Mouse (Mus musculus) c-Kit-positive CD71-negative TER-119-negative erythroid progenitor cells, embryonic 14.5 days (primary cell): ENCODE results near the gene Pknox1.
"Not testable (repeated sequence)": the region's sequence is repeated elsewhere in the genome, so short reads cannot be mapped to it uniquely, and the experiment has no call there.

Source experiments
- DNase-seq: peaks from one replicate; pipeline ENCODE4 v3.0.0-alpha.2; 2013; ENCODE audit warnings: low read depth

Pknox1 gene

GRCm38 (mm10) chr17:31597957-31598356 lies 33.4 kb downstream of the Pknox1 start:
- DNase-seq, result no peak

GRCm38 (mm10) chr17:31598593-31598992 lies 34.1 kb downstream of the Pknox1 start:
- DNase-seq, result no peak

- no peak for DNase-seq
These were observed 41.9 kb downstream of the Pknox1 start for GRCm38 (mm10) chr17:31606424-31606823.

- no peak for DNase-seq
These were observed 42.9 kb downstream of the Pknox1 start for GRCm38 (mm10) chr17:31607256-31607951.

- DNase-seq, result not testable (repeated sequence)
These were observed 44.6 kb downstream of the Pknox1 start for GRCm38 (mm10) chr17:31609173-31609572.

- no peak for DNase-seq
These were observed 45.4 kb downstream of the Pknox1 start for GRCm38 (mm10) chr17:31609895-31610294.

GRCm38 (mm10) chr17:31613086-31613755 lies 48.7 kb downstream of the Pknox1 start:
- DNase-seq, result no peak

- DNase-seq, result no peak
These were observed 58.6 kb downstream of the Pknox1 start for GRCm38 (mm10) chr17:31623101-31623500.

- no peak for DNase-seq
These were observed 63.4 kb downstream of the Pknox1 start for GRCm38 (mm10) chr17:31627961-31628360.

- DNase-seq, result no peak
These were observed 66.7 kb downstream of the Pknox1 start for GRCm38 (mm10) chr17:31631081-31631800.

- no peak for DNase-seq
These were observed 68.5 kb downstream of the Pknox1 start for GRCm38 (mm10) chr17:31633007-31633406.

GRCm38 (mm10) chr17:31634896-31635295 lies 70.4 kb downstream of the Pknox1 start:
- no peak for DNase-seq

GRCm38 (mm10) chr17:31635781-31636180 lies 71.2 kb downstream of the Pknox1 start:
- no peak for DNase-seq

GRCm38 (mm10) chr17:31636277-31636941 lies 71.9 kb downstream of the Pknox1 start:
- DNase-seq, result no peak

GRCm38 (mm10) chr17:31636942-31637811 lies 72.6 kb downstream of the Pknox1 start, which contains the start of gene Cbs:
Cbs (minus strand) TSS chr17:31637238.
- DNase-seq, result peak; percentile 30

GRCm38 (mm10) chr17:31637866-31638570 lies 73.5 kb downstream of the Pknox1 start:
- no peak for DNase-seq

GRCm38 (mm10) chr17:31639651-31640050 lies 75.1 kb downstream of the Pknox1 start:
- no peak for DNase-seq

GRCm38 (mm10) chr17:31642331-31642730 lies 77.8 kb downstream of the Pknox1 start:
- no peak for DNase-seq

- no peak for DNase-seq
These were observed 78.4 kb downstream of the Pknox1 start for GRCm38 (mm10) chr17:31642913-31643312.

- no peak for DNase-seq
These were observed 81.9 kb downstream of the Pknox1 start for GRCm38 (mm10) chr17:31646199-31647002.
